Mouse (Mus musculus) cerebellum, postnatal 4 days (tissue): ENCODE measurements at regions not wholly inside any gene's neighbourhood (a gene's known extent, or its start where the extent isn't known, plus 50 kb on each side); places are given as distances from the start of the nearest gene placed in this dataset.
"Not testable (repeated sequence)": the region's sequence is repeated elsewhere in the genome, so short reads cannot be mapped to it uniquely, and the experiment has no call there.

Experiments used
- DNase-seq, 2 experiments: peaks; one replicate each; pipeline ENCODE4 v3.0.0; 2022; ENCODE audit warnings: low spot score in 2 of 2, mixed read lengths in 1 of 2

DNA sequence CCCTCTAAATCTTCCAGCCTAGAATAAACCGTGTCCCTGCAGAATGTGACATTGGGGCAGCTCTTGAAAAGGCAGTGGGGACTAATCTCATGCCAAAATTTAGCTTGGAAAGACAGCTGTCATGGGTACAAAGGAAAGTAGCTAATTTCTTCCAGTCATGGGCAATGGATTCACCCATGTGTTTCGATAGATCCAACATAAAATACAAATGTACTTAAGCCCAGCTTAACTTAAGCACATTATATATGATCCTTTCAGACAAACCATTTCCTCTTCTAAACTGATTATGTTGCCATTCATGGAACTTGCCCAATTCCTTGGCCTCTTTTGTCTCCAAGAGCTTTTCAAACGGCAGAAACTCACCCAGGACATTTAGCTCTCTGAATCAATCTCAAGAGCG lies 970.5 kb downstream of the Defb40 start:
- DNase-seq: no peak

DNA sequence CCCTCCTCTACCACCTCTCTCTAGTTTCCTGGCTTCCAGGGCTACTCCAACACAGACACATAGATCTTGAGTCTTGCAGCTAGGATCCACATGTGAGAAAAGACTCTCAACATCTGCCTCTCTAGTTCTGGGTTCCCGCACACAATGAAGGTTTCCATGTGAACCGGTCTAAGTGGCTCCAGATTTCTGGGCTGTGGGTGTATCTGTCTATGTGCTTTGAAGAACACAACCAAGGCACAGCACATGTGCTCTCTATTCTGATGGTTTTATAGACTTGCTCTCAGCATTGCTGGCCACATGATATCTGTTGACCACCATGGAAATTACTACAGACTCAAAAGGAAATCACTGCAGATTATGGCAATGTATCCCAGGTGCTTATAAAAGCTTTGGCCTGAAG lies 972.4 kb downstream of the Defb40 start:
- DNase-seq: no peak

DNA sequence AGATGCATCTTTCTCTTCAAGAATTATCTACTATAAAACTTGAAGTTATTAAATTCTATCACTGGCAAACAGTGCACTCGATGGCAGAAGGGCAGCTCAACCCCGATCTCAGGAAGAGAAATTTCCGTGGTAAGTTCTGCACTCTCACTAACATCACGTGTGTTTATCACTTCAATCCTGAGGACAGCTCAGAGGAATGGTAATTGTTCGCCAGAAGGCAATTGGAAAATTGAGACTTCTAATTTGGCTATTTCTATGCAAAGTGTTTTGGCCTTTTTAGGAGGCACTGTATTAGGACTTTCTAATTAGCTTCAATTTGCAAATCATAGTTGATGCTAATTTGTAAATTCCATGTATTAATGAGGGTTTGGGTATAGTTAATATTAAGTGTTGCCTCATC lies 977.3 kb downstream of the Defb40 start:
- DNase-seq: no peak

DNA sequence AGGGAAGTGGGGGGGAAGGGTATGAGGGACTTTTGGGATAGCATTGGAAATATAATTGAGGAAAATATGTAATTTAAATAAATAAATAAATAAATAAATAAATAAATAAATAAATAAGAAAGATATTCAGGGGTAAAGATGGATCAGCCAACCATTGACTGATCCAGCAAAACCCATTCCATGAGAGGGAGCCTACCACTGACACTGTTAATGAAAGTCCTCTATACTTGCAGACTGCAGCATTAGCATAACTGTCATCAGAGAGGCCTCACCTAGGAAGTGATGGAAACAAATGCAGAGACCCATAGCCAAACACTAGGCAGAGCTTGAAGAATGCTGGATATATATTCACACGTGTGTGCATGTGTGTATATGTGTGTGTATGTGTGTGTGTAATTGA lies 993.3 kb downstream of the Defb40 start:
- DNase-seq: no peak

DNA sequence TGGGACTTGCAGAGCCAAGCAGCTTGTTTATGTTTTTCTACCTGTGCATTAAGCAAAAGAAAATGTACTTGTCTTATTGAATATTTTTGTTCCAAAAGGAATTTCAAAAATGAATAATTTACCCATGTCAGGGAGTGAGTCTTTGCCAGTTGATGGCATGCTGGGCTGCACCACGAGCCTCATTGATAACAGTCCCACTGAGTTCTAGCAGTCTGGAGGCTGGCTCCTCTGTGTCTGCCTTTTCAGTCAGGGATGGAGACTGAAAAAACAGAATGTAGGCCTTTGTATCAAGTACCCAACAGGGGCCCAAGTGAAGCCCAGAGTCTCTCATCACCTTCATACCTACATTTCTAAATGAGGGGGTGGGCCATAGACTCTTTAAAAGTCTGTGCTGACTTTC lies 1029.2 kb downstream of the Defb40 start:
- no peak for DNase-seq

DNA sequence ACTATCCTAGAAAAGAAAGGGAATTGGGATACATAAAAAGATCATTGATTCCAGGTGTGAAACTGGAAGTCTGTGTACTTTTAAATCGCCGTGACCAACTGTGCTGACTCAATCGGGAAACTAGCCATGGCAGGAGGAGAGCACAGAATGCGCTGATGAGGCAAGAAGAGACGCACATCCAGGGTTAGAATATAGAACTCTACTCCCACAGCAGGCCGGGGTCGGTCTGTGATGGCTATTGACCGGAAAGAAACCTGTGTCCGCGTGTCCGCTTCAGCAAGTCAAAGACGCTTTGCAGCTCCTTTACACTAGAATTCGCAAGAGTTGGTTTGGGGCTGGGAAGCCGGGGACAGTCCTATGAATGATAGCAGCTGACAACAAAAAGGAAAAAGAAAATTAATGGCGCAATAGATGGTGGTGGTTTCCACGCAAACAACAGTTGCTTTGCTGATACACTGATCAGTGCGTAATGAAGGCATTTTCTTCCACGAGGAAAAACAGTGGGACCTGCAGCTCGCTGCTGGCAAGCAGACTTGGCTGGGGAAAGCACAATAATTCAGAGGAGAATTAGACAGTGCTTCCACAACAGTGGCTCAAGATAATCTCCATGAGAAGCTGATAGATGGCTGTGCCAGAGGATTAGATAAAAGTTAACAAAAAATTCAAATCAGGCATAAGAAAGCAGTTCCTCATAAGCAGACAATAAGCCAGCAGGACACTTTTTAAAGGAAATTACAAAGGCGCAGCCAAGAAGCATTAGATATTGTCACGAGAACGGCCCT lies 1029.8 kb downstream of the Defb40 start:
- no peak for DNase-seq

DNA sequence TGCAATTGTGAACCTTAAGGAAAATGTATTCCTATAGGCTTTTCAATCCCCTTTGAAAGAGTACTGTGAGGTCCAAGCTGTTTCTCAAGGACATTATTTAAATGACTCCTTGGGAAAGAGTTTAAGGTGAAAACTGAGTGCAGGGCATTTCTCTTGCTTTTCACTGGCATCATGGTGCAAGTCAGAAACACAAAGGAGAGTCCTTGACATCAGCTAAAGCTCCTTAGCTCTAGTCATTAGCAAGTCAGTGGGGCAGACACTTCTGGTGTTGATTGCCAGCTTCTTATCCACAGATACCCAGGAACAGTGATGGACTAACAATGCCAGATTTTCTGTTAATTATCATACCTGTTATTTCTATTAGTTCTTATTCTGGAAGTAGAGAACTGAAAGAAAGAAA lies 1043.4 kb downstream of the Defb40 start:
- DNase-seq: no peak

DNA sequence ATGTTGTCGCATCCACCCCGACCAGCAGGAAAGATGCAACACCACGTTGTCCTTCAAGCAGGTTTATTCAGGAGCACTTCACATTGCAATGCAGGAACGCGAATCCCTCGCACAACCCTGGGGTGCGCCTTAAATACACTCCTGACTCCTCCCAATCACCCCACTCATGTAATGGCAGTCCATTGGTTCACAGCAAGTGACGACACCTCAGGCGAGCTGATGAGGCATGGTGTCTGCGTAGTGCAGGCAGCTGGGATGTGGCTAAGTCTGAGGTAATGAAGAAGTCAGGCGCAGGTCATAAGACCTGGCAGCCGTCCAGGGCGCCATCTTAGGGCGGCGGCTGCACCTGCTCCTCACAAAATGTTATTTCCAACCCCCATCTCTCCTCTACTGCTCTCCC lies 1068.7 kb downstream of the Defb40 start:
- DNase-seq: no peak

DNA sequence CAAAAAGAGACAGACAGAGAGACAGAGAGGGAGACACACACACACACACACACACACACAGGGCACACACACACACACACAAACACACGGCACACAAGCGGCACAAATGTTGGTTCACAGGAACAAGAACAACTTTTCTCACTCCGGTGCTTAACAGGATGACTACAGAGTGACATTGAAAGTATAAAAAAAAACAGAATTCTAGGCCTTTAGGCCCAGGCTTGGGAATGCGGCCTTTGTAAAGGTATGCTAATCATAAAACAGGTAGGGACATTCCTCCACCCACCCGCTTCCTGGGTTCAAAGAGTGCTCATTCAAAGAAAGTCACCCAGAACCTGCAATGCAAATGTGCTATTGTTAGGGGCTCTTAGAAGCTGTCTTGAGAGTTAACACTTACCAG lies 1089.5 kb downstream of the Defb40 start:
- not testable (repeated sequence) for DNase-seq

DNA sequence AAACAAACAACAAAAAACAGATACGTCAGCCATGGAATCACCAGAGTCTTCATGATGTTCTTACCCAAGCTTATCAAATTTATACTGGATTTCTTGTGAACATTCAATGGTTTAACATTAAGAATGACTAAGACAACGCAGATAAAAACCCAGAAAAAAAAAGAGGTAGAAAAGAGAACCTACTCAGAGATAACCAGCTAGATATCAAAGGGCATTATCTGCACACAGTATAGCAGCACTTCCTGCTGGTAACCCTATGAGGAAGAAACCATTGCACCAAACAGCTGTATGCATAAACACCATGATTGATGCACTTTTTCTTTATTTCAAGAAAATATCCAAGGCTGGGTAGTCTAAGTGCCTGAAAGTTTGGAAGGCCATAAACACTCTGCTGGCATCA lies 1114.7 kb downstream of the Defb40 start:
- DNase-seq: no peak
